Mouse (Mus musculus) C2C12 (cell line): Measurements from ENCODE around the gene Abhd17c.

ENCODE experiments used
- CTCF ChIP-seq: IDR thresholded peaks from one replicate; pipeline ENCODE4 v1.5.1; 2011; ENCODE audit not compliant: control insufficient read depth, insufficient read depth, insufficient read length
- MAX ChIP-seq: IDR thresholded peaks from one replicate; pipeline ENCODE4 v1.6.1; 2011; ENCODE audit warnings: mild to moderate bottlenecking, control low read depth
- USF1 ChIP-seq: IDR thresholded peaks from one replicate; pipeline ENCODE4 v1.6.1; 2011; ENCODE audit warnings: low read depth, mild to moderate bottlenecking, control low read depth, moderate library complexity

- no peak for TF ChIP-seq CTCF
- TF ChIP-seq MAX, result no peak
- no peak for TF ChIP-seq USF1
Observed at GRCm38 (mm10) chr7:84085049-84085945, 66.4 kb downstream of the Abhd17c start.
